Mouse (Mus musculus) spleen, adult 12 weeks (tissue): Measurements from ENCODE around the gene Lect2.

Source experiments
- DNase-seq: peaks from one replicate; pipeline ENCODE4 v3.0.0; 2022; ENCODE audit warnings: low spot score

Lect2 gene

DNA sequence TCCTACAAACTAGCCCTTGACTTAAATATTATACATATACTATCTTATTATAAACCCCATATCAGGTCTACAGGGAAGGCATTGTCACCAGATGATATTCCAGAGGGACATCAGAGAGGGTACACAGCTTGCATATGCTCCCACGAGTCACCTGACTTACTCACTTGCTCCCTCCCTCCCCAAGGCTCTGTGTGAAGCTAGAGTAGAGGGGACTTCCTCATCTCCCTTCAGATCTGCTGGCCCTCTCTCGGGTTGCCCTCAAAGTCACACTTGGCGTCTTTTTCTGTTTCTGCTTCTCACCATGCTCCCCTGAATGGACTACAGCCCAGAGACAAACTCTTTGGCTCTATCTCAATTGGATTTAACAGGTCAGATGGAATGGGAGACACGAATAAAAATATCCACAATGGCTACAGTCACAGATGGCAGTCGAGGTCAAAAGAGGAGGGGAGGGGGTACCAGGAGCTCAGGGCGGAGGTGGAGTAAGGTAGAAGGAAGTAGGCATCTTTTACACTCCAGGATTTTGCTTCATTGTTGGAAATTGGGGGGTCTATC is 46.4 kb downstream of the Lect2 start:
- no peak for DNase-seq

DNA sequence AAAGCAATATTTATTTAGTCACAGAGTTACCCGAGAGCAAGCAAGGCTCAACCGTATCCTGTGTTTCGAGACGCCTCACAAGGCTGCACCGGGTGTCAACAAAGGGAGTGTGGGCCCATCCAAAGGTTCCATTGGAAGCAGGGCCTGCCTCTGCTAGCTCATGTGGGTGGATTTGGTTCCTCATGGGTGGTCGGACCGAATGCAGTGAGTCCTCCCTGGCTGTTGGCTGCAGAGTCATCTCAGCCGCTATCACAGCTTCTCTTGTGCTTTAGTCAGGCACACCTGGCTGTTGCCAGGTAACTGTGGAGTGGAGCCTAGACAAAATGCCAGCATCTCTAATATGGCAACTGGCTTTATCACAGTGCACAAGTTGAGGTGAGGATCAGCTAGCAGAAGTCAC is 47.7 kb downstream of the Lect2 start:
- no peak for DNase-seq

DNA sequence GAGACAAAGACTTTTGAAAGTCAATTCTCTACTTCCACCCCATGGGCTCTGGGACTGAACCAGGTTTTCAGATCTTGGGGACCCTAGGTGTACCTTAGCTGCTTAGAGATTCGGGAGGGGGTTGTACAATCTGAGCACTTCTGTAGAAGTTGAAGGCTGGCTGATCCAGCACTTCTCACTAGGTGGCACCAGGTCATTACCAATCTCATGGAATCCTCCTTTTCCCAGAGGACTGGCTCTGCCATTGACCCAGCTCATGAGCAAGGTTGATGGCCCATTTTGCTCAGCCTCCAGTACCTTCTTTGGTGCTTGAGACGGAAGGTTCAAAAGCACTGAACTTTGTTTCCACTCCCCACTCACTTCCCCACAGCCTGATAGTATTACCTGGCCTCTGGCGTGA is 48.2 kb downstream of the Lect2 start:
- DNase-seq, result no peak

DNA sequence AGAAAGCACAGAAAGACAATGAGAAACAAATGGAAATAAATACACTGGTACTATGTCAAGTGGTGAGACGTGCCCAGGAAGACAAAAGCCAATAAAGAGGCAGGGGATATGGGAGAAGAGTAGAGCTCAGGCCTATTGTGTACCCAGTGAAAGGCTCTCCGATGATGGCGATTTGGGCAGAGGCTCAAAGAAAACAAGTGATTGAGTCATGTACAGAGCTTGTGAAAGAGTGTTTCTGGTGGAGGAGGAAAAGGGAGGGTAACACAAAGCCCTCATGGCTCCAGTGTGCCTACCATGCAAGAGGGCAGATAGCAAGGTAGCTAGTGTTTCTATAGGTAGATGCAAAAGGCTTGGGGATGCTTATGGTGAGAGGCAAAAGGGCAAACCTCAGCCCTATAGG is 53.9 kb downstream of the Lect2 start:
- DNase-seq, result no peak
